Mouse (Mus musculus) retina, postnatal 1 day (tissue): ENCODE data around the gene Naa16.
"Not testable (repeated sequence)": the region's sequence is repeated elsewhere in the genome, so short reads cannot be mapped to it uniquely, and the experiment has no call there.

Experiments used
- DNase-seq: peaks from one replicate; pipeline ENCODE4 v3.0.0-alpha.2; 2012

The Naa16 gene

DNA sequence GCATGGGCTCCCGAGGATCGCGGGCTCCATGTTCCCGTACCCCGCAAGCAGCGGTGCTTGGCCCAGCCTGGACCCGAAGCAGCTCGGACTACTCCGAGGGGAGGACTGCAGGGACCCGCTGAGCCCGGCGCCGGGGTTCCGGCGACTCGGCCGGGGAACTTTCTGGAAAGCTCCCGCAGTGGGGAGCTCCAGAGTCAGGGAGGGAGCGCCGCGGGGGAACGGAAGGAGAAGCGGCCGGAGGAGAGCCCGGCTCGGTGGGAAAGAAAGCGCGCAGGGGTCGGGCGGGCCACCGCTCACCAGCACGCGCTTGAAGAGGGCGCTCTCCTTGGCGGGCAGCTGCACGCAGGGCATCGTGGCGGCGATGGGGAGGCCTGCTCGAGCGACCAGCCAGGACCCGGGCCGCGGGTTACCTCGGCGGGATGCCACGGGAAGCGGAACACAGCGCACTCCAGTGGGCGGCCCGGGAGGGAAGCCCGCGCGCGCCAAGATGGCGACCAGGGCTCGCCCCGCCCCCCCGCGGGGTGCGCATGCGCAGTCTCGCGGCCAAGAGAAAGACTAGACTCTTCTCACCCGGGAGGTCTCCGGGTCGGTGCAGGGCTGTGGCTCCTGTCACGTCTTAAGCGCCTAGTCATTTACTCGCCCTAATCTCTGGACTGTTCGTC, at the start of gene Naa16:
Gene Naa16 (minus strand): TSS at position 514 of the 662 bp plus-strand sequence.
- peak; percentile 96 for DNase-seq

DNA sequence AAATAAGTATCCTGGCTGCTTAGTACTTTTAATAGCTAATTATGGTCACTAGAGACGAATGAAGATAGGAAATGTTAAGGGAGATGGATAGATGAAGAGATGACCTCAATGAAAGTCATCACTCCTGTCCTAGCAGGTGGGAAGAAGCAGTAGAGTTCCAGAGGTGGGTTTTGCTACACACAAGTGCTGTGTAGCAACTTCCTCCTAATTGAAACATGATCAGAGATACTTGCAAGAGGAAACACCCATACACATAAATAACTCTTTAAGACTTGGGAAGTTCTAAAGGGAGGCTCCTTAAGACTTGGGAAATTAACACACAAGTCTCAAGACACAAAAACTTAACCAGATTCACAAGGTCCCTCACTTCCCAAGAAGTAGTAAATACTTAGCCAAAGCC, 43.5 kb upstream of the Naa16 start:
- DNase-seq: no peak

GRCm38 (mm10) chr14:79426730-79427365, 36.3 kb upstream of the Naa16 start:
- not testable (repeated sequence) for DNase-seq

DNA sequence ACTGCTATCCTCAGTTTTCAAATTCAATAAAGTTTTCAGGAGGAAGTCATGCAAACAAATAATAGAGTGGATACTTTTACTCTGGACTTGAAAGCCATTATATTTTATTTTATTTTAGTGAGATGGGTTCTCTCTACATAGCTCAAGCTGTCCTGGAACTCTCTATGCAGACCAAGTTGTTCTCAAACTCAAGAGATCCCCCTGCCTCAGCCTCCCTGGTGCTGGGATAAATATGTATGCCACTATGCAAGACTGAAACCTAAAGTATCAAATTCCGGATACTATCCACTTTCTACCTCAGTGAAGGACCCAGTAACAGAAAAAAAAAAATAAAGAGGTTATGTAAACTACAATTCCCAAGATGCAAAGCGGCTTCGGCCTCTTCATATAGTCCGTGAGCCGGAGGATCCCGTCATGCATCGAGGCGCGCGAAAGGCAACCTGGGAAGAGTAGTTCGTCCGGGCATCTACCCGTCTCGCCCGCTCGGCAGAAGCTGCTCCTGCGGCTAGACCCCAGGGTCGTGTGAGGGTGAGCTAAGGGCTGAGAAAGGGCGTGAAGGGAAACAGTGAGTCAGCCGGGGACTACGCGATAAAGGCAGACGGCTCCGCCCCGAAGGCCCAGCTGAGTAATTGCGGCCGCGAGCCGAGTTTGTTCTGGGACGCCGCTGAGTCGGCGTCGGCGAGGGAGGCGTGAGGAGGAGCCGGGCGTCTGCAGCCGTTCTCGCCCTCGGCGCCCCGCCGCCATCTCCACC, 35.6 kb upstream of the Naa16 start, which contains the start of gene Kbtbd7:
Gene Kbtbd7 (plus strand): TSS at position 533 of the 751 bp plus-strand sequence.
- DNase-seq: peak; percentile 97

GRCm38 (mm10) chr14:79420083-79420685, 29.6 kb upstream of the Naa16 start:
- peak; percentile 56 for DNase-seq

DNA sequence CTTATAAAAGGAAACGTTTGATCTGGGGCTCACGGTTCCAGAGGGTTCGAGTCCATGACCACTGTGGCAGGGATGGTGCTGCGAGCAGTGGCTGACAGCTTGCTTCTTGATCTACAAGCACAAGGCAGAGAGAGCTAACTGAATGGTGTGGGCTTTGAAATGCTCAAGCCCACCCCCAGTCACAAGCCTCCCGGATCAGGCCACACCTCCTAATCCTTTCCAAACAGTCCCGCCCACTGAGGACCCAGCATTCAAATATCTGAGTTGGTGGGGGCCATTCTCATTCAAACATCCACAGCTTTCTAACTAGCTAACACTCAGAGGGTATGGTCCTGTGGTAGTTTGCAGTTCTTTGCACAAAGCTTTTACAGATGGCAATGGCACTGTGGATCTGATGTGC, 22.5 kb upstream of the Naa16 start:
- DNase-seq: no peak

DNA sequence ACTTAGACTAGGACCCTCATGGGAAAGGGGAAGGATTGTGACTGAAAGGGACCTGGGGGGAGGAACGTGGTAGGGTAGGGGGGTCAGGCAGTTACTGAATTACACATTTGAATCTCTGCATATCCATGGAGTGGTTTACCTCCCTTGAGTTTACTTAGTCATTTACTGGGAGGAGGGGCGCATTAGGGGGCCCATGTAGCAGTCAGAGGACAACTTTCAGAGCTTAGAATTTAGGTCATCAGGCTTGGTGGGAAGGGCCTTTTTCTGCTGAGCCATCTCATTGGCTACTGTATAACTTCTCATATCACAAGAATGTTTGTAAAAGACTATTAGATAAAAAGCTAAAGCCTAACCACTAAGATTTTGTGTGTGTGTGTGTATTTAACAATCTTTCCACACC, 20.1 kb upstream of the Naa16 start:
- DNase-seq: no peak

- no peak for DNase-seq
Measured at GRCm38 (mm10) chr14:79409278-79409830, 18.8 kb upstream of the Naa16 start.

DNA sequence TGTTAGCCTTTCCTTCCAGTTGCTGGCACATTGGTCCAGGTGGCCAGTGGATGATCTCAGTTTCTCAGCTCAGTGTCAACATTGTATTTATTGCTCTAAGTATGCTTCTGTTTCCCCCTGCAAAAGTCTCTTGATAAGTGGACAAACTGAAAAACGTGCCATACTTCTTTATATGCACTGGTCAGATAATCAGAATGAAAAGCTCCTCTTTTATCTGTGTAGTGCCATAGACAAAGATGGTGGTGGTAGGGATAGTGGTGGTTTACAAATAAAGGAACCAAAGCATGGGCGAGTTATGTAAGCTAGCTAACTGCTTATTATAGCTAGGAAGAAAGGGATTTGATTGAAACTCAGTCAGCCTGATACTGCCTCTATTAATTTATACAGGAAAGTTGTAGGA, 17.1 kb upstream of the Naa16 start:
- DNase-seq: no peak

- DNase-seq: peak; percentile 89
Measured at GRCm38 (mm10) chr14:79397321-79398122, 6.9 kb upstream of the Naa16 start, which contains the start of gene Mtrf1. Mtrf1 (plus strand) TSS chr14:79397772.

- DNase-seq: peak; percentile 68
Measured at GRCm38 (mm10) chr14:79394564-79394963, 4.0 kb upstream of the Naa16 start.

- no peak for DNase-seq
Measured at GRCm38 (mm10) chr14:79393289-79393688, 2.7 kb upstream of the Naa16 start.

- no peak for DNase-seq
Measured at GRCm38 (mm10) chr14:79389438-79390264, 927 bp downstream of the Naa16 start.

DNA sequence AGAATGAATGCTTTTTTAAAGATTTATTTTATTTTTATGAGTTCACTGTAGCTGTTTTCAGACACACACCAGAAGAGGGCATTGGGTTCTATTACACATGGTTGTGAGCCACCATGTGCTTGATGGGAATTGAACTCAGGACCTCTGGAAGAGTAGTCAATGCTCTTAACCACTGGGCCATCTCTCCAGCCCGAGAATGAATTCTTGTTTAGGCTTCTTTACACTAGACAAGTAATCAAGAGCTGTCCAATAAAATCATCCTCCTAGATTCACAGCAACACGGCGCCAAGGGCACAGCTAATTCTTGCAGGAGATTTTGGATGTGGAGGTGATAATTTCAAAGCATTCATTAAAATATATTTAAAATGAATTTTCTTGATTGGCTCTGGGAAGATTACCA, 2.3 kb downstream of the Naa16 start:
- DNase-seq: no peak

GRCm38 (mm10) chr14:79383120-79383519, 7.5 kb downstream of the Naa16 start:
- DNase-seq: no peak

- peak; percentile 59 for DNase-seq
Measured at GRCm38 (mm10) chr14:79377041-79377440, 13.5 kb downstream of the Naa16 start.

DNA sequence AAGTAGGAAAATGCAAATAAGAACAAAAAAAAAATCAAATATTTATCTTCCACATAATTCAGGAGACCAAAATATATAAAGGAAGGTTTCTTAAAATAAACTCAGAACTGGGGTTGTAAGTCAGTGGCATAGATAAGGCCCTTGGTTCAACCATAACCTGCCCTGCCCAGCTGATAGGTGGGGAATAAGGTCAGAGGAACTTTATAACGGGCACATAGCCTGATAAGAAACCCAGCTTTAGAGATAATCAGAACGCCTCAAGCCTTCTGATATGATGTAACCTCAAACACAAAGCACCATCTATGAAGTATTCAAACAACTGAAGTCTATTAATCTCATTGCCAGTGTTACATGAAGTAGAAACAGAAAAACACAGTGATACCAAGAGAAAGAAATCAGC, 32.5 kb downstream of the Naa16 start:
- DNase-seq: no peak

DNA sequence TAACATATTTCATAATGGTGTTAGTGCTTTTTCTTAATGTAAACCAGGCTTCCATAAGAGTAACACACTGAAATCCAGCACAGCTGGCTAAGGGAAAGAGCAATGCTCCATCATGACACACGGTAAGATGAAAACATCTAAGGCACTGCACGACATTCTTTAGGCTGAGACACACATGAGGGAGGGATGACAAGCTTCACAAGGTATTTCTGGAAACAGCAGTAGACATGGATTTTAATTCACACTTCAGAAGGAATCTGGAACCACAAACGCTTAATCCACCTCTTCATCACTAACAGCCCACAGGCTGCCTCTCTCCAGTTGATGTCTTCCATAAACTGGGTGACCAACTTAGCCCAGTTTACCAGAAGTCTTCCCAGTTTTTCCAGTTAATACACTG, 44.2 kb downstream of the Naa16 start:
- no peak for DNase-seq

DNA sequence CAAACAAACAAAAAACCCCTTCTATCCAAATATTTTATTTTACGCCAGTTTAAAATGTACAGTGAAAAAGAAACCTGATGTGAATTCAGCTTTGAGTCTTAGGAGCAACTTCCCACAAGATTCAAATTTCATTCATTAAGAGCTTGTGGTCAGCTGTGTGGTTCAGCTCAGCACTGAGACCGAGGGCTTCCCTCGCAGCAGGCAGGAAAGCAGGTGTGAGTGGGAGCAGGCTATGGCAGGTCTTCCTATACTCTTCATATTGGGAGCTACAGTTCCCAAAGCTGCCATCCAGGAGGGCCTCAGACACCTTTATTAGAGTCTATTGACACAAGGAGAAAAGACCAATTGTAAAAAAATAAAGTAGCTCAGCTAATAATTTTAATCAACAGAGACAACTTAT, 55.0 kb downstream of the Naa16 start:
- DNase-seq: no peak

- no peak for DNase-seq
Measured at GRCm38 (mm10) chr14:79331936-79332335, 58.6 kb downstream of the Naa16 start.

DNA sequence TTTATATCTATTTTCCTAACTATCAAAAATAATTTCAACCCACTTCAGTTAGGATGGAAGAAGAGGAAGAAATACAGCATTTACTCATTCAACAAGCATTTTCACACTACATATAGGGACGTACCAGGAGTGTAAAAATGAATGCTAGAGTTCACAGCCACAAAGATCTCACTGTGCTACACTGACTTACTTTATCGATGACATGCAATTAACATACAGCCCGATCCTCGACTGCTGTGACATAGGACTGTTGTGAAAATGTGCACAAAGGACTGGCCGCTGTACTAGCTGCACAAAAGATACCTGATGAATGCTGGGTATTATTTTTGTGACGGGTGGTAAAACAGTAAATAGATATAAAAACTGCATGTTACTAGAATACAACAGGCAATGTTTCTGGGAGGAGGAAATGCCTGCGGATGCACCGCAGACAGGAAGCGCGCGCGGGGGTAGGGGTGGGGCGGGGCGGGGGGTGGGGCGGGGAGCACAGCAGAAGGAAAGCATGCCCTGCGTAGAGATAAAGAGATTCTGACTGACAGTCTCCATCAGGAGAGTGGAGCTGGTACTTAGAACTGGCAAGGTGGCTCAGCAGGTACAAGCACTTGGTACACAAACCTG, 59.5 kb downstream of the Naa16 start:
- DNase-seq: no peak
